Mouse (Mus musculus) liver, embryonic 15.5 days (tissue): ENCODE data around the gene Gm20388. TPM values are rescaled to one million over a fixed set of nuclear protein-coding genes. Genes with fewer than 3 reads are reported as not detected.

Experiments
- ATAC-seq: fragments of 200-750 bp; cut with Nextera tagmentation; 2 replicates; pipeline ENCODE4 v1.8.0; 2017; ENCODE audit warnings: moderate number of reproducible peaks, mild to moderate bottlenecking, moderate library complexity; ENCODE audit not compliant: insufficient read depth
- H3K27ac ChIP-seq: fragments of 300-500 bp; sonication (generic); replicated peaks from 2 replicates; pipeline ENCODE4 v1.5.1; 2015; ENCODE audit warnings: mild to moderate bottlenecking, inconsistent platforms
- H3K27me3 ChIP-seq: fragments of 300-500 bp; sonication (generic); 2 replicates; pipeline ENCODE4 v1.6.1; 2015; ENCODE audit warnings: mild to moderate bottlenecking, inconsistent platforms
- H3K36me3 ChIP-seq: fragments of 300-500 bp; sonication (generic); replicated peaks from 2 replicates; pipeline ENCODE4 v1.6.1; 2015; ENCODE audit warnings: moderate library complexity, mild to moderate bottlenecking, inconsistent platforms
- H3K4me1 ChIP-seq: fragments of 300-500 bp; sonication (generic); replicated peaks from 2 replicates; pipeline ENCODE4 v1.6.1; 2015; ENCODE audit warnings: inconsistent platforms
- H3K4me2 ChIP-seq: fragments of 300-500 bp; sonication (generic); 2 replicates; pipeline ENCODE4 v1.6.1; 2015; ENCODE audit warnings: moderate library complexity, mild to moderate bottlenecking, inconsistent platforms
- H3K4me3 ChIP-seq: fragments of 300-500 bp; sonication (generic); replicated peaks from 2 replicates; pipeline ENCODE4 v1.5.1; 2015; ENCODE audit warnings: mild to moderate bottlenecking, inconsistent platforms
- H3K9ac ChIP-seq: fragments of 300-500 bp; sonication (generic); 2 replicates; pipeline ENCODE4 v1.6.1; 2015; ENCODE audit warnings: moderate library complexity, mild to moderate bottlenecking, inconsistent platforms
- H3K9me3 ChIP-seq: fragments of 300-500 bp; sonication (generic); replicated peaks from 2 replicates; pipeline ENCODE4 v1.6.1; 2016; ENCODE audit warnings: inconsistent platforms
- WGBS: fragments of 180-500 bp; shearing (Covaris S2); methylation state at CpG from one replicate; pipeline ENCODE4 v1.1.7; 2015; ENCODE audit warnings: mixed read lengths; ENCODE audit not compliant: insufficient replicate concordance; 5-methylcytosine and 5-hydroxymethylcytosine counted together
- polyA plus RNA-seq: library from polyadenylated mRNA; unstranded; fragments of >200 nt; fragmentation: Nextera tagmentation; extraction: Ambion mirVana; gene quantifications from 2 replicates; pipeline ENCODE4 v1.2.1, GENCODE M21; 2015

The Gm20388 gene
- polyA plus RNA-seq, 1 experiment from 2014 or later, result not detected

GRCm38 (mm10) chr8:120993738-120994137 is 1083.1 kb downstream of the Gm20388 start:
- H3K9ac ChIP-seq, result no peak overlapping the region
- H3K36me3 ChIP-seq, result no peaks in the 10 kb centered on the region
- H3K4me3 ChIP-seq, result no peak overlapping the region
- no peaks in the 10 kb centered on the region for H3K4me1 ChIP-seq
- WGBS, result 73% methylated on average over 16 of the region's 16 CpGs
- H3K4me2 ChIP-seq, result no peak overlapping the region
- ATAC-seq, result no peak
- H3K9me3 ChIP-seq, result no peaks in the 10 kb centered on the region
- H3K27ac ChIP-seq, result no peak overlapping the region
- H3K27me3 ChIP-seq, result no peaks in the 10 kb centered on the region

GRCm38 (mm10) chr8:120995424-120995823 is 1084.8 kb downstream of the Gm20388 start:
- Histone ChIP-seq H3K27me3 (no peaks in the 10 kb centered on the region), H3K27ac (no peak overlapping the region), H3K9me3 (no peaks in the 10 kb centered on the region), H3K4me2 (no peak overlapping the region), H3K9ac (no peak overlapping the region), H3K4me1 (no peaks in the 10 kb centered on the region), H3K4me3 (no peak overlapping the region), H3K36me3 (no peaks in the 10 kb centered on the region)
- WGBS, result 57% methylated on average over 9 of the region's 9 CpGs
- no peak for ATAC-seq

- Histone ChIP-seq H3K27ac (no peak overlapping the region), H3K36me3 (no peaks in the 10 kb centered on the region), H3K4me2 (no peak overlapping the region), H3K4me3 (no peak overlapping the region), H3K9me3 (no peaks in the 10 kb centered on the region), H3K9ac (no peak overlapping the region), H3K4me1 (no peaks in the 10 kb centered on the region), H3K27me3 (no peaks in the 10 kb centered on the region)
- 53% methylated on average over 12 of the region's 12 CpGs for WGBS
- no peak for ATAC-seq
These were observed 1086.4 kb downstream of the Gm20388 start for GRCm38 (mm10) chr8:120996905-120997581.

- Histone ChIP-seq H3K4me3 (no peak overlapping the region), H3K9ac (no peak overlapping the region), H3K4me1 (no peaks in the 10 kb centered on the region), H3K9me3 (no peaks in the 10 kb centered on the region), H3K36me3 (no peaks in the 10 kb centered on the region), H3K27me3 (no peaks in the 10 kb centered on the region), H3K27ac (no peak overlapping the region), H3K4me2 (no peak overlapping the region)
- no peak for ATAC-seq
- WGBS, result 62% methylated on average over 9 of the region's 9 CpGs
These were observed 1087.3 kb downstream of the Gm20388 start for GRCm38 (mm10) chr8:120997926-120998325.

- no peak overlapping the region for H3K4me2 ChIP-seq
- no peak for ATAC-seq
- no peaks in the 10 kb centered on the region for H3K4me1 ChIP-seq
- 43% methylated on average over 14 of the region's 14 CpGs for WGBS
- H3K27ac ChIP-seq, result no peak overlapping the region
- no peak overlapping the region for H3K9ac ChIP-seq
- H3K9me3 ChIP-seq, result no peaks in the 10 kb centered on the region
- H3K27me3 ChIP-seq, result no peaks in the 10 kb centered on the region
- H3K36me3 ChIP-seq, result no peaks in the 10 kb centered on the region
- H3K4me3 ChIP-seq, result no peak overlapping the region
These were observed 1088.3 kb downstream of the Gm20388 start for GRCm38 (mm10) chr8:120998966-120999365.

- WGBS, result 53% methylated on average over 12 of the region's 12 CpGs
These were observed 1091.3 kb downstream of the Gm20388 start for GRCm38 (mm10) chr8:121001951-121002350.

GRCm38 (mm10) chr8:121002871-121003539 is 1092.4 kb downstream of the Gm20388 start:
- Histone ChIP-seq H3K4me2 (no peak overlapping the region), H3K9me3 (no peaks in the 10 kb centered on the region), H3K4me1 (no peaks in the 10 kb centered on the region), H3K36me3 (no peaks in the 10 kb centered on the region), H3K27ac (no peak overlapping the region), H3K4me3 (no peak overlapping the region), H3K9ac (no peak overlapping the region), H3K27me3 (no peaks in the 10 kb centered on the region)
- no peak for ATAC-seq
- 48% methylated on average over 17 of the region's 17 CpGs for WGBS

More at GRCm38 (mm10) chr8:121001951-121002350, 1091.3 kb downstream of the Gm20388 start:
- no peaks in the 10 kb centered on the region for H3K27me3 ChIP-seq
- no peak overlapping the region for H3K27ac ChIP-seq
- no peaks in the 10 kb centered on the region for H3K9me3 ChIP-seq
- H3K4me3 ChIP-seq, result no peak overlapping the region
- H3K4me1 ChIP-seq, result no peaks in the 10 kb centered on the region
- ATAC-seq, result no peak
- H3K4me2 ChIP-seq, result no peak overlapping the region
- H3K36me3 ChIP-seq, result no peaks in the 10 kb centered on the region
- H3K9ac ChIP-seq, result no peak overlapping the region

GRCm38 (mm10) chr8:121003639-121004038 is 1093.0 kb downstream of the Gm20388 start:
- Histone ChIP-seq H3K27me3 (no peaks in the 10 kb centered on the region), H3K4me1 (no peaks in the 10 kb centered on the region), H3K4me2 (no peak overlapping the region), H3K9ac (no peak overlapping the region), H3K27ac (no peak overlapping the region), H3K4me3 (no peak overlapping the region), H3K36me3 (no peaks in the 10 kb centered on the region), H3K9me3 (no peaks in the 10 kb centered on the region)
- WGBS, result 49% methylated on average over 2 of the region's 2 CpGs
- ATAC-seq, result no peak

- H3K27me3 ChIP-seq, result peaks cover 12% of the 10 kb centered on the region
- H3K9ac ChIP-seq, result no peak overlapping the region
- no peaks in the 10 kb centered on the region for H3K4me1 ChIP-seq
- no peaks in the 10 kb centered on the region for H3K9me3 ChIP-seq
- 44% methylated on average over 6 of the region's 6 CpGs for WGBS
- H3K36me3 ChIP-seq, result no peaks in the 10 kb centered on the region
- H3K27ac ChIP-seq, result no peak overlapping the region
- ATAC-seq, result no peak
- H3K4me3 ChIP-seq, result no peak overlapping the region
- no peak overlapping the region for H3K4me2 ChIP-seq
These were observed 1102.7 kb downstream of the Gm20388 start for GRCm38 (mm10) chr8:121013318-121013717.

- no peaks in the 10 kb centered on the region for H3K36me3 ChIP-seq
- no peak overlapping the region for H3K4me3 ChIP-seq
- ATAC-seq, result no peak
- 65% methylated on average over 17 of the region's 17 CpGs for WGBS
- no peak overlapping the region for H3K27ac ChIP-seq
- no peak overlapping the region for H3K4me2 ChIP-seq
- no peak overlapping the region for H3K9ac ChIP-seq
- H3K27me3 ChIP-seq, result peaks cover 21% of the 10 kb centered on the region
- no peaks in the 10 kb centered on the region for H3K4me1 ChIP-seq
- H3K9me3 ChIP-seq, result no peaks in the 10 kb centered on the region
These were observed 1106.0 kb downstream of the Gm20388 start for GRCm38 (mm10) chr8:121016621-121017020.

GRCm38 (mm10) chr8:121018236-121018635 is 1107.6 kb downstream of the Gm20388 start:
- no peak overlapping the region for H3K27ac ChIP-seq
- H3K4me1 ChIP-seq, result no peaks in the 10 kb centered on the region
- no peak overlapping the region for H3K4me2 ChIP-seq
- H3K27me3 ChIP-seq, result peaks cover 30% of the 10 kb centered on the region
- no peak overlapping the region for H3K4me3 ChIP-seq
- no peak for ATAC-seq
- H3K9me3 ChIP-seq, result no peaks in the 10 kb centered on the region
- H3K36me3 ChIP-seq, result no peaks in the 10 kb centered on the region
- H3K9ac ChIP-seq, result no peak overlapping the region
- WGBS, result 46% methylated on average over 10 of the region's 10 CpGs
